Mouse (Mus musculus) limb, embryonic 15.5 days (tissue): ENCODE measurements around the gene C3ar1. TPM values are rescaled to one million over a fixed set of nuclear protein-coding genes. Genes with fewer than 3 reads are reported as not detected.

Source experiments
- ATAC-seq: fragments of 200-750 bp; cut with Nextera tagmentation; 2 replicates; pipeline ENCODE4 v1.8.0; 2017; ENCODE audit warnings: low read depth, moderate TSS enrichment; ENCODE audit not compliant: insufficient number of reproducible peaks, low FRiP score, low TSS enrichment
- H3K27ac ChIP-seq: fragments of 300-500 bp; sonication (generic); 2 replicates; pipeline ENCODE4 v1.5.1; 2015; ENCODE audit warnings: moderate library complexity, mild to moderate bottlenecking, inconsistent platforms
- H3K27me3 ChIP-seq: fragments of 300-500 bp; sonication (generic); 2 replicates; pipeline ENCODE4 v1.6.1; 2015; ENCODE audit warnings: inconsistent platforms
- H3K36me3 ChIP-seq: fragments of 300-500 bp; sonication (generic); 2 replicates; pipeline ENCODE4 v1.6.1; 2015; ENCODE audit warnings: inconsistent platforms
- H3K4me1 ChIP-seq: fragments of 300-500 bp; sonication (generic); 2 replicates; pipeline ENCODE4 v1.6.1; 2015; ENCODE audit warnings: inconsistent platforms
- H3K4me2 ChIP-seq: fragments of 300-500 bp; sonication (generic); 2 replicates; pipeline ENCODE4 v1.6.1; 2015; ENCODE audit warnings: mild to moderate bottlenecking, inconsistent platforms
- H3K4me3 ChIP-seq: fragments of 300-500 bp; sonication (generic); 2 replicates; pipeline ENCODE4 v1.5.1; 2015; ENCODE audit warnings: mild to moderate bottlenecking, inconsistent platforms
- H3K9ac ChIP-seq: fragments of 300-500 bp; sonication (generic); 2 replicates; pipeline ENCODE4 v1.6.1; 2015; ENCODE audit warnings: inconsistent platforms
- H3K9me3 ChIP-seq: fragments of 300-500 bp; sonication (generic); 2 replicates; pipeline ENCODE4 v1.6.1; 2016; ENCODE audit warnings: inconsistent platforms
- WGBS: fragments of 180-500 bp; shearing (Covaris S2); methylation state at CpG from one replicate; pipeline ENCODE4 v1.1.7; 2015; 5-methylcytosine and 5-hydroxymethylcytosine counted together
- microRNA-seq: library from miRNA; unstranded; fragments of <30 nt; microRNA quantifications from one replicate; pipeline ENCODE4, GENCODE M21; 2016
- polyA plus RNA-seq: library from polyadenylated mRNA; unstranded; fragments of >200 nt; fragmentation: Nextera tagmentation; extraction: Ambion mirVana; gene quantifications from 2 replicates; pipeline ENCODE4 v1.2.1, GENCODE M21; 2015

The C3ar1 gene
- polyA plus RNA-seq, 1 experiment from 2014 or later: 3.9 TPM

GRCm38 (mm10) chr6:122810615-122811279 is 45.2 kb downstream of the C3ar1 start:
- peak; percentile 100 for ATAC-seq
- Histone ChIP-seq H3K9me3 (no peaks in the 10 kb centered on the region), H3K36me3 (no peaks in the 10 kb centered on the region), H3K9ac (peak overlapping the region; percentile 70), H3K27ac (peak overlapping the region; percentile 100), H3K27me3 (no peaks in the 10 kb centered on the region), H3K4me1 (peaks cover 11% of the 10 kb centered on the region), H3K4me3 (peak overlapping the region; percentile 66), H3K4me2 (peak overlapping the region; percentile 66)
- WGBS: under 1% methylated on average over 30 of the region's 30 CpGs

- no peaks in the 10 kb centered on the region for H3K36me3 ChIP-seq
- ATAC-seq: no peak
- H3K4me1 ChIP-seq: peaks cover 11% of the 10 kb centered on the region
- peak overlapping the region; percentile 66 for H3K4me3 ChIP-seq
- H3K9ac ChIP-seq: peak overlapping the region; percentile 31; the same call in 1 of the 2 replicates
- H3K27ac ChIP-seq: peak overlapping the region; percentile 100
- H3K4me2 ChIP-seq: peak overlapping the region; percentile 66
- no peaks in the 10 kb centered on the region for H3K9me3 ChIP-seq
- WGBS: under 1% methylated on average over 11 of the region's 11 CpGs
- H3K27me3 ChIP-seq: no peaks in the 10 kb centered on the region
These were observed 45.8 kb downstream of the C3ar1 start for GRCm38 (mm10) chr6:122810022-122810614.

GRCm38 (mm10) chr6:122804418-122804817 is 51.5 kb downstream of the C3ar1 start:
- ATAC-seq: no peak
- no peaks in the 10 kb centered on the region for H3K27me3 ChIP-seq
- H3K27ac ChIP-seq: no peak overlapping the region
- no peaks in the 10 kb centered on the region for H3K36me3 ChIP-seq
- WGBS: 18% methylated on average over 5 of the region's 5 CpGs
- no peak overlapping the region for H3K4me3 ChIP-seq
- H3K9ac ChIP-seq: no peak overlapping the region
- H3K4me1 ChIP-seq: peaks cover 15% of the 10 kb centered on the region
- H3K4me2 ChIP-seq: no peak overlapping the region
- no peaks in the 10 kb centered on the region for H3K9me3 ChIP-seq

GRCm38 (mm10) chr6:122801801-122802514 is 54.0 kb downstream of the C3ar1 start:
- H3K4me2 ChIP-seq: peak overlapping the region; percentile 87
- H3K27ac ChIP-seq: peak overlapping the region; percentile 40
- no peaks in the 10 kb centered on the region for H3K36me3 ChIP-seq
- H3K9ac ChIP-seq: peak overlapping the region; percentile 55
- no peaks in the 10 kb centered on the region for H3K9me3 ChIP-seq
- no peaks in the 10 kb centered on the region for H3K27me3 ChIP-seq
- peaks cover 15% of the 10 kb centered on the region for H3K4me1 ChIP-seq
- ATAC-seq: no peak
- 2% methylated on average over 34 of the region's 34 CpGs for WGBS
- peak overlapping the region; percentile 51 for H3K4me3 ChIP-seq

GRCm38 (mm10) chr6:122801301-122801800 is 54.6 kb downstream of the C3ar1 start, which contains the start of gene Slc2a3:
TSS of gene Slc2a3 (minus strand) at chr6:122801640.
- Histone ChIP-seq H3K9me3 (no peaks in the 10 kb centered on the region), H3K27ac (peak within 1 kb of the TSS; percentile 40), H3K9ac (peak within 1 kb of the TSS; percentile 55), H3K4me2 (peak within 1 kb of the TSS; percentile 87), H3K4me3 (peak within 1 kb of the TSS; percentile 51), H3K4me1 (peaks cover 15% of the 10 kb centered on the region), H3K27me3 (no peaks in the 10 kb centered on the region), H3K36me3 (no peaks in the 10 kb centered on the region)
- 1% methylated on average over 45 of the region's 46 CpGs for WGBS
- peak; percentile 70 for ATAC-seq

GRCm38 (mm10) chr6:122800640-122801300 is 55.2 kb downstream of the C3ar1 start:
- Histone ChIP-seq H3K27ac (peak overlapping the region; percentile 40), H3K4me1 (peaks cover 15% of the 10 kb centered on the region), H3K36me3 (no peaks in the 10 kb centered on the region), H3K27me3 (no peaks in the 10 kb centered on the region), H3K9me3 (no peaks in the 10 kb centered on the region), H3K9ac (peak overlapping the region; percentile 55; the same call in 1 of the 2 replicates), H3K4me2 (peak overlapping the region; percentile 87), H3K4me3 (peak overlapping the region; percentile 51)
- WGBS: 29% methylated on average over 10 of the region's 10 CpGs
- no peak for ATAC-seq

Small RNA genes within 50 kb of the gene (microRNA-seq; reads per million reads assigned to microRNA genes)
- not detected for gene Mir7231

Other genes with a start within 250 kb of the C3ar1 start
- 0.24 and 0.27 TPM in 2 replicates for gene Gdf3, start 246.1 kb downstream of the C3ar1 start, polyA plus RNA-seq
- not detected in 2 replicates for gene Dppa3, start 229.8 kb downstream of the C3ar1 start, polyA plus RNA-seq
- 0.17 and 0.20 TPM in 2 replicates for gene Nanog, start 148.7 kb downstream of the C3ar1 start, polyA plus RNA-seq
- 91.6 and 100 TPM in 2 replicates for gene Slc2a3, start 54.5 kb downstream of the C3ar1 start, polyA plus RNA-seq
- 6.7 and 7.1 TPM in 2 replicates for gene Foxj2, start 36.2 kb downstream of the C3ar1 start, polyA plus RNA-seq
- 59.4 and 61.7 TPM in 2 replicates for gene Necap1, start 18.3 kb upstream of the C3ar1 start, polyA plus RNA-seq
- gene Clec4a1, start 65.7 kb upstream of the C3ar1 start, polyA plus RNA-seq: 4.4 and 7.3 TPM in 2 replicates
- gene Clec4a3, start 96.4 kb upstream of the C3ar1 start, polyA plus RNA-seq: 4.9 and 5.4 TPM in 2 replicates
- not detected in 2 replicates for gene Clec4a4, start 134.2 kb upstream of the C3ar1 start, polyA plus RNA-seq
- gene Clec4b1, start 193.8 kb upstream of the C3ar1 start, polyA plus RNA-seq: not detected in 2 replicates